ENCODE assay signal across 7 mouse cellular contexts in genomic region chr11:102185677-102186076, GRCm38 (mm10). TPM values are rescaled to one million over a fixed set of nuclear protein-coding genes. Genes with fewer than 3 reads are reported as not detected.
DNase-seq lines count a peak whose midpoint lies in the region; ATAC-seq lines count a peak whose summit lies in the region.

No protein-coding gene starts in this region.

- no peak for DNase-seq in lung, postnatal 25 days (ENCODE audit: low spot score)
- DNase-seq in forebrain, embryonic 14.5 days (ENCODE audit: low spot score), result no peak
- DNase-seq in liver, embryonic 11.5 days (ENCODE audit: low spot score), result no peak
- no peak for DNase-seq in ovary, adult 18-20 months (ENCODE audit: low spot score)
- DNase-seq in kidney, postnatal 14 days, result no peak

- ATAC-seq in lung, embryonic 15.5 days (ENCODE audit: borderline replicate concordance, extremely low read depth, low FRiP score, low TSS enrichment), result no peak
- no peak for ATAC-seq in forebrain, embryonic 14.5 days
- ATAC-seq in liver, embryonic 11.5 days (replicated peaks; ENCODE audit: low FRiP score), result no peak
- ATAC-seq in stomach, embryonic 15.5 days (ENCODE audit: insufficient read depth, low FRiP score, low read depth), result no peak

- H3K27me3 ChIP-seq in lung, embryonic 15.5 days, result no peaks in the 10 kb centered on the region
- no peaks in the 10 kb centered on the region for H3K27me3 ChIP-seq in forebrain, embryonic 14.5 days (replicated peaks; ENCODE audit: control insufficient read depth, insufficient read depth, low read length)
- no peaks in the 10 kb centered on the region for H3K27me3 ChIP-seq in liver, embryonic 11.5 days (replicated peaks; ENCODE audit: control insufficient read depth, insufficient read depth, low read length)
- no peaks in the 10 kb centered on the region for H3K27me3 ChIP-seq in stomach, embryonic 15.5 days (replicated peaks)

- H3K4me3 ChIP-seq in lung, embryonic 15.5 days, result peak overlapping the region; percentile 92
- peak overlapping the region; percentile 89 for H3K4me3 ChIP-seq in forebrain, embryonic 14.5 days (ENCODE audit: low read depth, low read length)
- H3K4me3 ChIP-seq in liver, embryonic 11.5 days (ENCODE audit: low read depth, low read length), result peak overlapping the region; percentile 98
- H3K4me3 ChIP-seq in stomach, embryonic 15.5 days (replicated peaks), result peak overlapping the region; percentile 92

- peak overlapping the region; percentile 77 for H3K4me2 ChIP-seq in lung, embryonic 15.5 days
- peak overlapping the region; percentile 81 for H3K4me2 ChIP-seq in forebrain, embryonic 14.5 days (ENCODE audit: low read length)
- peak overlapping the region; percentile 87 for H3K4me2 ChIP-seq in liver, embryonic 11.5 days
- peak overlapping the region; percentile 65 for H3K4me2 ChIP-seq in stomach, embryonic 15.5 days

- H3K9me3 ChIP-seq in lung, embryonic 15.5 days, result no peaks in the 10 kb centered on the region
- no peaks in the 10 kb centered on the region for H3K9me3 ChIP-seq in forebrain, embryonic 14.5 days (replicated peaks; ENCODE audit: control insufficient read depth, low read length)
- H3K9me3 ChIP-seq in liver, embryonic 11.5 days (ENCODE audit: control insufficient read depth, low read length), result no peaks in the 10 kb centered on the region
- H3K9me3 ChIP-seq in stomach, embryonic 15.5 days, result no peaks in the 10 kb centered on the region

- 42% methylated on average over 3 of the region's 3 CpGs for WGBS in lung, embryonic 15.5 days
- 42% methylated on average over 3 of the region's 3 CpGs for WGBS in forebrain, embryonic 14.5 days
- 51% methylated on average over 3 of the region's 3 CpGs for WGBS in liver, embryonic 11.5 days
- 49% methylated on average over 3 of the region's 3 CpGs for WGBS in stomach, embryonic 15.5 days

- H3K9ac ChIP-seq in lung, embryonic 15.5 days, result peak overlapping the region; percentile 95
- peak overlapping the region; percentile 94; the same call in 1 of the 2 replicates for H3K9ac ChIP-seq in forebrain, embryonic 14.5 days (ENCODE audit: low read length)
- H3K9ac ChIP-seq in liver, embryonic 11.5 days (ENCODE audit: low read depth, low read length), result no peak overlapping the region
- H3K9ac ChIP-seq in stomach, embryonic 15.5 days, result no peak overlapping the region

- peaks cover 36% of the 10 kb centered on the region for H3K4me1 ChIP-seq in lung, embryonic 15.5 days
- H3K4me1 ChIP-seq in forebrain, embryonic 14.5 days (ENCODE audit: control insufficient read depth, insufficient read depth, low read length), result peaks cover 14% of the 10 kb centered on the region
- H3K4me1 ChIP-seq in liver, embryonic 11.5 days (replicated peaks; ENCODE audit: control insufficient read depth, insufficient read depth, low read length), result peaks cover 28% of the 10 kb centered on the region
- H3K4me1 ChIP-seq in stomach, embryonic 15.5 days, result peaks cover 16% of the 10 kb centered on the region

- peak overlapping the region; percentile 92 for H3K27ac ChIP-seq in lung, embryonic 15.5 days
- peak overlapping the region; percentile 96; the same call in 1 of the 2 replicates for H3K27ac ChIP-seq in forebrain, embryonic 14.5 days (ENCODE audit: low read depth, low read length)
- no peak overlapping the region for H3K27ac ChIP-seq in liver, embryonic 11.5 days (ENCODE audit: low read depth, low read length)
- peak overlapping the region; percentile 94 for H3K27ac ChIP-seq in stomach, embryonic 15.5 days

- peaks cover 20% of the 10 kb centered on the region for H3K36me3 ChIP-seq in lung, embryonic 15.5 days
- H3K36me3 ChIP-seq in forebrain, embryonic 14.5 days (ENCODE audit: control insufficient read depth, insufficient read depth, low read length), result peaks cover 18% of the 10 kb centered on the region
- peaks cover 16% of the 10 kb centered on the region for H3K36me3 ChIP-seq in liver, embryonic 11.5 days (ENCODE audit: control insufficient read depth, insufficient read depth, low read length)
- H3K36me3 ChIP-seq in stomach, embryonic 15.5 days, result 0 out of 2 replicates have a peak, but pooled peaks cover 4% of the 10 kb centered on the region

RNA-seq across cellular contexts. Expression of gene Lsm12, which starts 0.6 kb away (rescaled TPM):
- polyA plus RNA-seq in lung, embryonic 15.5 days (2015; fragmentation: Nextera tagmentation; extraction: Ambion mirVana), result 112 and 136 TPM in 2 replicates
- 83.1 and 93.7 TPM in 2 replicates for polyA plus RNA-seq in forebrain, embryonic 14.5 days (2014; fragmentation: Nextera tagmentation; extraction: Ambion mirVana)
- polyA plus RNA-seq in liver, embryonic 11.5 days (2014; fragmentation: Nextera tagmentation; extraction: Ambion mirVana), result 80.1 and 83.2 TPM in 2 replicates
- 110 and 112 TPM in 2 replicates for polyA plus RNA-seq in stomach, embryonic 15.5 days (2015; fragmentation: Nextera tagmentation; extraction: Ambion mirVana)

RNA-seq across cellular contexts. Expression of gene G6pc3, which starts 3.7 kb away (rescaled TPM):
- 31.5 and 33.3 TPM in 2 replicates for polyA plus RNA-seq in lung, embryonic 15.5 days (2015; fragmentation: Nextera tagmentation; extraction: Ambion mirVana)
- 24.6 and 24.8 TPM in 2 replicates for polyA plus RNA-seq in forebrain, embryonic 14.5 days (2014; fragmentation: Nextera tagmentation; extraction: Ambion mirVana)
- polyA plus RNA-seq in liver, embryonic 11.5 days (2014; fragmentation: Nextera tagmentation; extraction: Ambion mirVana), result 38.8 and 39.5 TPM in 2 replicates
- polyA plus RNA-seq in stomach, embryonic 15.5 days (2015; fragmentation: Nextera tagmentation; extraction: Ambion mirVana), result 29.6 and 32.1 TPM in 2 replicates

RNA-seq across cellular contexts. Expression of gene Tmem101, which starts 29.5 kb away (rescaled TPM):
- 31.9 and 36.5 TPM in 2 replicates for polyA plus RNA-seq in lung, embryonic 15.5 days (2015; fragmentation: Nextera tagmentation; extraction: Ambion mirVana)
- polyA plus RNA-seq in forebrain, embryonic 14.5 days (2014; fragmentation: Nextera tagmentation; extraction: Ambion mirVana), result 32.5 and 33.6 TPM in 2 replicates
- 25.7 and 26.0 TPM in 2 replicates for polyA plus RNA-seq in liver, embryonic 11.5 days (2014; fragmentation: Nextera tagmentation; extraction: Ambion mirVana)
- 28.0 and 28.3 TPM in 2 replicates for polyA plus RNA-seq in stomach, embryonic 15.5 days (2015; fragmentation: Nextera tagmentation; extraction: Ambion mirVana)

RNA-seq across cellular contexts. Expression of gene Nags, which starts 40.4 kb away (rescaled TPM):
- 0.46 and 0.67 TPM in 2 replicates for polyA plus RNA-seq in lung, embryonic 15.5 days (2015; fragmentation: Nextera tagmentation; extraction: Ambion mirVana)
- 0.14 and 0.17 TPM in 2 replicates for polyA plus RNA-seq in forebrain, embryonic 14.5 days (2014; fragmentation: Nextera tagmentation; extraction: Ambion mirVana)
- polyA plus RNA-seq in liver, embryonic 11.5 days (2014; fragmentation: Nextera tagmentation; extraction: Ambion mirVana), result 4.9 and 5.1 TPM in 2 replicates
- polyA plus RNA-seq in stomach, embryonic 15.5 days (2015; fragmentation: Nextera tagmentation; extraction: Ambion mirVana), result 6.2 and 6.5 TPM in 2 replicates

RNA-seq across cellular contexts. Expression of gene Hdac5, which starts 44.3 kb away (rescaled TPM):
- 71.3 and 76.7 TPM in 2 replicates for polyA plus RNA-seq in lung, embryonic 15.5 days (2015; fragmentation: Nextera tagmentation; extraction: Ambion mirVana)
- polyA plus RNA-seq in forebrain, embryonic 14.5 days (2014; fragmentation: Nextera tagmentation; extraction: Ambion mirVana), result 38.9 and 60.6 TPM in 2 replicates
- 23.8 and 26.0 TPM in 2 replicates for polyA plus RNA-seq in liver, embryonic 11.5 days (2014; fragmentation: Nextera tagmentation; extraction: Ambion mirVana)
- polyA plus RNA-seq in stomach, embryonic 15.5 days (2015; fragmentation: Nextera tagmentation; extraction: Ambion mirVana), result 68.7 and 71.3 TPM in 2 replicates

Comparison
In these comparisons a context has a peak if more than half of its experiments do, and no peak if none do; other contexts are left out.
1. H3K9ac ChIP-seq: peak in lung, embryonic 15.5 days (single experiment) and forebrain, embryonic 14.5 days (single experiment); none in liver, embryonic 11.5 days (single experiment) and stomach, embryonic 15.5 days (single experiment).
2. Peak in every context shown above with its lines, with median percentiles within 50 percentile points of each other: H3K4me2 ChIP-seq and H3K4me3 ChIP-seq.